Mouse (Mus musculus) liver, embryonic 16.5 days (tissue): ENCODE results near the gene Naalad2. TPM values are rescaled to one million over a fixed set of nuclear protein-coding genes. Genes with fewer than 3 reads are reported as not detected.
A peak's percentile ranks its signal among the peaks of the same experiment; 100 is the strongest.
"Not testable (repeated sequence)": the region's sequence is repeated elsewhere in the genome, so short reads cannot be mapped to it uniquely, and the experiment has no call there.

Experiments used
- ATAC-seq: fragments of 200-750 bp; cut with Nextera tagmentation; 2 replicates; pipeline ENCODE4 v1.8.0; 2017; ENCODE audit warnings: low read depth, mild to moderate bottlenecking, moderate number of reproducible peaks, moderate library complexity
- H3K27ac ChIP-seq: fragments of 300-500 bp; sonication (generic); 2 replicates; pipeline ENCODE4 v1.5.1; 2014; ENCODE audit warnings: mild to moderate bottlenecking, low read length
- H3K27me3 ChIP-seq: fragments of 300-500 bp; sonication (generic); 2 replicates; pipeline ENCODE4 v1.6.1; 2014; ENCODE audit warnings: low read depth, low read length, mixed read lengths; ENCODE audit not compliant: control insufficient read depth, insufficient read depth
- H3K36me3 ChIP-seq: fragments of 300-500 bp; sonication (generic); 2 replicates; pipeline ENCODE4 v1.6.1; 2014; ENCODE audit warnings: mild to moderate bottlenecking; ENCODE audit not compliant: control insufficient read depth, insufficient read depth
- H3K4me1 ChIP-seq: fragments of 300-500 bp; sonication (generic); 2 replicates; pipeline ENCODE4 v1.6.1; 2014; ENCODE audit warnings: low read depth, low read length, mixed read lengths; ENCODE audit not compliant: control insufficient read depth
- H3K4me2 ChIP-seq: fragments of 300-500 bp; sonication (generic); 2 replicates; pipeline ENCODE4 v1.6.1; 2014; ENCODE audit warnings: low read depth, low read length, mixed read lengths
- H3K4me3 ChIP-seq: fragments of 300-500 bp; sonication (generic); 2 replicates; pipeline ENCODE4 v1.5.1; 2014; ENCODE audit warnings: low read depth, mild to moderate bottlenecking, low read length
- H3K9ac ChIP-seq: fragments of 300-500 bp; sonication (generic); 2 replicates; pipeline ENCODE4 v1.6.1; 2014; ENCODE audit warnings: low read depth, low read length
- H3K9me3 ChIP-seq: fragments of 300-500 bp; sonication (generic); replicated peaks from 2 replicates; pipeline ENCODE4 v1.6.1; 2016; ENCODE audit warnings: low read length; ENCODE audit not compliant: control insufficient read depth
- WGBS: fragments of 180-500 bp; shearing (Covaris S2); extraction: QIAGEN DNeasy Blood & Tissue Kit; methylation state at CpG from one replicate; pipeline ENCODE4 v1.1.7; 2014; ENCODE audit not compliant: insufficient replicate concordance; 5-methylcytosine and 5-hydroxymethylcytosine counted together
- polyA plus RNA-seq: library from polyadenylated mRNA; unstranded; fragments of >200 nt; fragmentation: Nextera tagmentation; extraction: Ambion mirVana; gene quantifications from 2 replicates; pipeline ENCODE4 v1.2.1, GENCODE M21; 2015

Gene Naalad2
- polyA plus RNA-seq, 1 experiment from 2014 or later, result 0.51 TPM

GRCm38 (mm10) chr9:18298301-18298700 is 104.5 kb downstream of the Naalad2 start:
- Histone ChIP-seq H3K4me1 (peaks cover 5% of the 10 kb centered on the region), H3K27me3 (no peaks in the 10 kb centered on the region), H3K9me3 (no peaks in the 10 kb centered on the region), H3K9ac (no peak overlapping the region), H3K4me2 (no peak overlapping the region), H3K36me3 (peaks cover 3% of the 10 kb centered on the region; the same call in 1 of the 2 replicates), H3K27ac (no peak overlapping the region), H3K4me3 (no peak overlapping the region)
- WGBS, result 76% methylated on average over 6 of the region's 6 CpGs
- no peak for ATAC-seq

DNA sequence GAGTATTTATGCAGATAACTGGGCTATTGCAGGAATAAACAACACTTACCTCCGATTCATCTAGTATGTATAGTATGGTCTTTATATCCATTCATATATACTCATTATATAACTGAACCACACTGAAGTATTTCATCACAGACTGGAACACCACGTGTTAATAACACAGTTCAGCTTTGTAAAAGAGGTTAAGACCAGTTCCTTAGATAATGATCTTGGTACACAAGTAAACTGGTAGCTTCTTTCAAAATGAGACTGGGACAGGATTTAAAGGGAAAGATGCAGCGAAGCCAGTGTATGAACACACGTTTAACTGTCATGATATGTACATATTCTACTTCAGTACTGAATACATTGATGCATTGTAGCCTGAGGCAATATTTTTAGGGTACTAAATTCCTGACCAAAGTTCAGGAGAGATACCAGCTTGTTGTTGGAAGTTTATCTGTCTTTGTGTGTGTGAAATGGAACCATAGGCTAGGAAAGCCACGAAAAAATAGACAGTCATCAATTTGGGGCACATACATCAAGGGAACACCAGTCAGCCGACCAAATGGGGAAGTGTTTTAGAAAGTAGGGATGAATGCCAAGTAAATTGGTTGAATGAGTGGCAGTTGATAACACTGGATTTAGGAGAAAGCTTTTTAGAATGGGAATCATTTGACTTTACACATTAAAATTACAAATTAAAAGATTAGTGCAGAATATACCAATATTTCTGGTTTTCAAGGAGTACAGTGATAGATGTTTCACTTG is 109.6 kb downstream of the Naalad2 start:
- Histone ChIP-seq H3K4me1 (peaks cover 6% of the 10 kb centered on the region), H3K36me3 (no peaks in the 10 kb centered on the region), H3K27ac (no peak overlapping the region), H3K9ac (peak overlapping the region; percentile 91), H3K27me3 (no peaks in the 10 kb centered on the region), H3K4me3 (peak overlapping the region; percentile 92), H3K4me2 (peak overlapping the region; percentile 67), H3K9me3 (no peaks in the 10 kb centered on the region)
- no peak for ATAC-seq
- WGBS, result 12% methylated on average over 6 of the region's 6 CpGs

DNA sequence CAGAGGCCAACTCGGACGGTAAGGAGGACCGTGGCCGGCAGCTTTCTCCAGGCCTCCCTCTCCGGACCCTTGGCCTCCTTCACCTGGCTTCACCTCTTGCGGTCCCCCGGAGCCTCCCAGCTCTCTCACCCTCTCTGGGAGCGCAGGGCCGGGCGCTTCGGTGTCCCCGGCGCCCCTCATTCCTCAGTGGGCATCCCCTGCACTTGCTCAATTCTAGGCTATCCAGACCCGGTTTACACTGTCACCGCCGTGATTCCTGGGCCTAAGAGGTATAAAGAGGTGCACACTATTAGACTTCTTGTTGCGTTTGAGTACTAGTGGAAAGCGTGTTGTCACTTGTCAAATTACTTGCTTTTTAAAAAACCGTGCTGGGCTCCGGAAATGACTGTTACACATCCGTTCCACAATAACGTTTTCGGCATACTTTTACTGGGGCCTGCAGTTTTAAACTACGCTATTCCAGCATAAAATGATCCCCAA is 110.3 kb downstream of the Naalad2 start:
- Histone ChIP-seq H3K27ac (peak overlapping the region; percentile 86), H3K4me3 (peak overlapping the region; percentile 92), H3K4me2 (peak overlapping the region; percentile 67), H3K4me1 (peaks cover 6% of the 10 kb centered on the region), H3K9me3 (no peaks in the 10 kb centered on the region), H3K36me3 (no peaks in the 10 kb centered on the region), H3K27me3 (no peaks in the 10 kb centered on the region), H3K9ac (peak overlapping the region; percentile 91)
- ATAC-seq, result peak; percentile 35
- under 1% methylated on average over 24 of the region's 24 CpGs for WGBS

DNA sequence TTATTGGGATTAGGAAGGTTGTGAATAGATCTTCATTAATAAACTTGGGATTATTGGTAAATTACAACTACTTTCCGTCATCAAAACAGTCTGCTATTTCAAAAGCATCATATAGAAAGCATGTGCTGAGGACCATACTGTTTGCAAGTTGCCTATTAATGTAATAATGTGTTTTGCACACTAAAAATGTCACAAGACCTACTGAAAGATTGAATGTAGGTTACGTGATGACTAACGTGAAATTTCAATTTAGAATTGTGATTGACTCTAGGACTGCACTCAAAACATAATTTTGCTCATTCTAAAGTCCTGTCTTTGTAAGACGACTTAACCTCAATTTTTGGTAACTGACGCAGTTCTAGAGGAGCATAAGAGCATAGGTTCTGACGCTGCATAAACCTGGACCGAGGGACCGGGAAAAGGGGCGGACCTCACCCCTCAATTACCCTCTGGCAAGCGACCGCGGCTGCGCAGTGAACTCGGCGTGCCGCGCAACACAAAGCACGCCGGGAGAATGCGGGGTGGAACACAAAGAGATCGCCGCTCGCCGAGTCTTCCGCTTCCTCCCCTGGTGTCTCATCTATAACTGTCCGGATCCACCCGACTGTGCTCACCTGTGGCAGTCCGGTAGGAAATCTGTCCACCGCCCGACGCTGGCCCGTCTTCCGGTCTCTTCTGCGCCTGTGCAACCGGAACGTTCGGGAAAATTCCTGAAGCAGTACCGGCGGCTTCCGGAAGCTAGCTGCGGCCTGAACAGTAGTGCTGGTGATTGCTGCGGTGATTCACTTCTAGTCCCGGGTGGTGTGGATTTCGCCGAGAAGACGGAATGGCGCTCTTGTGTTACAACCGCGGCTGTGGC is 111.0 kb downstream of the Naalad2 start, which contains the start of gene Chordc1:
TSS of gene Chordc1 (plus strand) at position 555 of the 859 bp plus-strand sequence.
- H3K4me1 ChIP-seq, result peaks cover 6% of the 10 kb centered on the region
- H3K36me3 ChIP-seq, result no peaks in the 10 kb centered on the region
- peak within 1 kb of the TSS; percentile 67 for H3K4me2 ChIP-seq
- peak within 1 kb of the TSS; percentile 92 for H3K4me3 ChIP-seq
- 3% methylated on average over 49 of the region's 49 CpGs for WGBS
- peak; percentile 99 for ATAC-seq
- H3K27me3 ChIP-seq, result no peaks in the 10 kb centered on the region
- no peaks in the 10 kb centered on the region for H3K9me3 ChIP-seq
- peak within 1 kb of the TSS; percentile 86 for H3K27ac ChIP-seq
- H3K9ac ChIP-seq, result peak within 1 kb of the TSS; percentile 91

DNA sequence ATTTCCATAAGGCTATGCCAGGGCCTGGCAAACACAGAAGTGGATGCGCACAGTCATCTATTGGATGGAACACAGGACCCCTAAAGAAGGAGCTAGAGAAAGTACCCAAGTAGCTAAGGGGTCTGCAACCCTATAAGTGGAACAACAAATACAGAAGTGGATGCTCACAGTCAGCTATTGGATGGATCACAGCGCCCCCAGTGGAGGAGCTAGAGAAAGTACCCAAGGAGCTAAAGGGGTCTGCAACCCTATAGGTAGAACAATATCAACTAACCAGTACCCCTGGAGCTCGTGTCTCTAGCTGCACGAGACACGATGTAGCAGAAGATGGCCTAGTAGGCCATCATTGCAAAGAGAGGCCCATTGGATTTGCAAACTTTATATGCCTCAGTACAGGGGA is 124.1 kb downstream of the Naalad2 start:
- H3K4me3 ChIP-seq, H3K9me3 ChIP-seq, H3K36me3 ChIP-seq, H3K27me3 ChIP-seq, H3K4me1 ChIP-seq, H3K4me2 ChIP-seq, H3K27ac ChIP-seq, H3K9ac ChIP-seq, ATAC-seq: not testable (repeated sequence)
- WGBS, result 27% methylated on average over 5 of the region's 5 CpGs

- no peak for ATAC-seq
- Histone ChIP-seq H3K9me3 (no peaks in the 10 kb centered on the region), H3K4me1 (no peaks in the 10 kb centered on the region), H3K4me2 (no peak overlapping the region), H3K36me3 (no peaks in the 10 kb centered on the region), H3K27me3 (no peaks in the 10 kb centered on the region), H3K27ac (no peak overlapping the region), H3K9ac (no peak overlapping the region), H3K4me3 (no peak overlapping the region)
- 46% methylated on average over 1 of the region's 1 CpGs for WGBS
These were observed 125.3 kb downstream of the Naalad2 start for GRCm38 (mm10) chr9:18277497-18277896.

- WGBS, result 23% methylated on average over 2 of the region's 2 CpGs
- Histone ChIP-seq H3K27ac (no peak overlapping the region), H3K4me2 (no peak overlapping the region), H3K9ac (no peak overlapping the region), H3K4me3 (no peak overlapping the region), H3K4me1 (no peaks in the 10 kb centered on the region), H3K36me3 (no peaks in the 10 kb centered on the region), H3K27me3 (no peaks in the 10 kb centered on the region), H3K9me3 (no peaks in the 10 kb centered on the region)
- no peak for ATAC-seq
These were observed 126.0 kb downstream of the Naalad2 start for GRCm38 (mm10) chr9:18276844-18277243.

DNA sequence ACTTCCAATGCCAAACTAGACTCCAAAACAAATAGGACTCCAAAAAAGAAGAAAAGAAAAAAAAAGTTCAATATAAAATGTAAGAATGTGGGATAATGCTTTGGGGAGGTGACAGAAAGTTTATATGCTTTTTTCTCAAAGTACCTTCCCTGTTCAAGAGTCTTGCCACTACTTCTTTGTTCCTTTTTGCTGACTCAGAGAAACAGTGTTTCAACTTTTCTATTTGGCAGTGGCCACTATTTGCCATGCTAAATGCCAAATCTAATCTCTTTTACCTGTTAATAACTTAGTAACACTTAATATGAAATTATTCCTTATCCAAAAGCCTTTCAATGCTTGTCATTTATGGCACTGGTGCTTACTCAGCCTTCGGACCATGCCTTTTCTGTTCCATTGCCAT is 126.9 kb downstream of the Naalad2 start:
- Histone ChIP-seq H3K4me1 (no peaks in the 10 kb centered on the region), H3K9ac (no peak overlapping the region), H3K36me3 (no peaks in the 10 kb centered on the region), H3K27me3 (no peaks in the 10 kb centered on the region), H3K4me2 (no peak overlapping the region), H3K4me3 (no peak overlapping the region), H3K27ac (no peak overlapping the region), H3K9me3 (no peaks in the 10 kb centered on the region)
- WGBS, result 73% methylated on average over 1 of the region's 1 CpGs
- ATAC-seq, result no peak
